Mouse (Mus musculus): ENCODE data around the gene Ccpg1os.

The Ccpg1os gene

GRCm38 (mm10) chr9:72985250-72986220 lies at the start of gene Ccpg1os, which contains the start of gene Ccpg1:
Gene Ccpg1os (minus strand): TSS chr9:72985382.
Gene Ccpg1 (plus strand): TSS chr9:72985429.
- DNase-seq (ENCODE audit: extremely low read depth, low read depth), result peak; percentile 97

- no peak for DNase-seq (ENCODE audit: extremely low read depth, low read depth)
Measured at GRCm38 (mm10) chr9:73033406-73033805, 48.2 kb upstream of the Ccpg1os start.

- DNase-seq (ENCODE audit: extremely low read depth, low read depth), result no peak
Measured at GRCm38 (mm10) chr9:73031421-73031820, 46.2 kb upstream of the Ccpg1os start.

DNA sequence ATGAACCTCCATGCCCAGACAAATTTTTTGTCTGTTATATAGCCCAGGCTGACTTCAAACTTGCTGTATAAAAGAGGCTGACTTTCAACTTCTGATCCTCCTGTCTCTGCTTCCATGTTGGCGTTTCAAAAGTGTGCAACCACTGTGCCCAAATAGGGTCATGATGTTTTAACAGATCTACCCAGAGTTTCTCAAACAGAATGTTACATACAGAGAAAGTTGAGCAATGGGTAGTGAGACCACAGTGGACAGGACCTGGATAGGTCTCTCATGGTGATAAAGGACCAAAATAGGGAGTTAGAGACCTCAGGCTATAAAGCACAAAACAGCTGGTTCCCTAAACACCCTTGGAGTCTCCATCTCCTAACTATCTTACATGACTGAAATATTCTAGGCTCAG lies 45.3 kb upstream of the Ccpg1os start:
- DNase-seq (ENCODE audit: extremely low read depth, low read depth), result no peak

GRCm38 (mm10) chr9:73025818-73026636 lies 40.8 kb upstream of the Ccpg1os start:
- no peak for DNase-seq (ENCODE audit: extremely low read depth, low read depth)

GRCm38 (mm10) chr9:73020566-73021097 lies 35.5 kb upstream of the Ccpg1os start:
- DNase-seq (ENCODE audit: extremely low read depth, low read depth), result no peak

- no peak for DNase-seq (ENCODE audit: extremely low read depth, low read depth)
Measured at GRCm38 (mm10) chr9:73019841-73020240, 34.7 kb upstream of the Ccpg1os start.

- no peak for DNase-seq (ENCODE audit: extremely low read depth, low read depth)
Measured at GRCm38 (mm10) chr9:73014724-73015123, 29.5 kb upstream of the Ccpg1os start.

- DNase-seq (ENCODE audit: extremely low read depth, low read depth), result no peak
Measured at GRCm38 (mm10) chr9:73012629-73013028, 27.4 kb upstream of the Ccpg1os start.

DNA sequence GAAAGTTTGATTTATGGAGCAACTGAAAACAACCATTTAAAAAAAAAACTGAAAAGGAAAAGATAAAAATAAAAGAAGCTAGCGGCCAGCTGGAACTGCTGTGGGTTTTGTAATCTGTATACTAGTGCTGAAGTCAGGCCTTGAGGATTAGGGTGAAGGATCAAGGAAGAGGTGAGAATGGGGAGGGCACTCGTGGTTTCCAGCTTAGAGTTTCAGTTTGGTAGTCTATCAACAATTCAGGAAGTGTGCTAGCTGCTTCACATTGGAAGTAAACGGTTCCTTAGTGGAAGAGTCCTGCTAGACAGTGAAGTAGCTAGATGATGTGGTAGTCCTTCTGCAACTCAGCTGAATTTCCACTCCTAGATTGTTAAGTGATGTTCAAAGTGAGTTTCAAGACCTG lies 23.2 kb upstream of the Ccpg1os start:
- DNase-seq (ENCODE audit: extremely low read depth, low read depth), result no peak

DNA sequence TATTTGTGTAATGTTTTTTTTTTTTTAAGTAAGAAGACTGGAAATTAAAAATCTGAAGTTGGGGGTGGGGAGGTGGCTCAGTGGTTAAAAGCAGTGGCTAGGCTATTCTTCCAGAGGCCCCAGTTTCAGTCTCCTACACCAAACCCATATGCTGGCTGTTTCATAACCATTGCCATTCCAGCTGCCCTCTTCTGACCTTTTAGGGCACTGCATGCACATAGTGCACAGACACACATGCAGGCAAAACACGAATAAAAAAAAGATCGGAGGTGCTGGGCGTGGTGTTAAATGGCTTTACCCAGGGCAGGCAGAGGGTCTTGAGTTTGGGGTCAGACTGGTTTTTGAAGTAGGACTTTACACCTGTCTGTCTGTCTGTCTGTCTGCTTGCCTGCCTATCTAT lies 21.0 kb upstream of the Ccpg1os start:
- DNase-seq (ENCODE audit: extremely low read depth, low read depth), result no peak

DNA sequence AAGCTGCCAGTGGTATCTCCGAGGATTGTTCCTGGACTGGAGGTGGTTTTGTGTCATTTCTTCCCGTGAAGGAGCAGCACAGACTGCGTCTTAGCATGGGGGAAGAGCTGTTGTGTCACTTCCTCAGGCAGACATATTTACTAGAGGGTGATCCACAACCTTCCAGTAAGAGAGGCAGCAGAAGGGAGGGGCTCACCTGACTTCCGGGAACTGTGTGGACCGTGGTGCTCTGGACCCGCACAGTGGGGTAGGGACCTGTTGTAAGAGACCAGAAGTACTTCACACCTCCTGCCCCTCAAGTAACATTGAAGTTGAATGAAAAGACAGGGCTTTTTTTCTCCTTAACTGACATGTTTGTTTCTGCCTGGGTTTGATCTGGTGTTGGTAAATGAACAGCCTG lies 19.9 kb upstream of the Ccpg1os start:
- DNase-seq (ENCODE audit: extremely low read depth, low read depth), result no peak

GRCm38 (mm10) chr9:73004076-73004475 lies 18.9 kb upstream of the Ccpg1os start:
- DNase-seq (ENCODE audit: extremely low read depth, low read depth), result no peak

- no peak for DNase-seq (ENCODE audit: extremely low read depth, low read depth)
Measured at GRCm38 (mm10) chr9:73002177-73002576, 17.0 kb upstream of the Ccpg1os start.

DNA sequence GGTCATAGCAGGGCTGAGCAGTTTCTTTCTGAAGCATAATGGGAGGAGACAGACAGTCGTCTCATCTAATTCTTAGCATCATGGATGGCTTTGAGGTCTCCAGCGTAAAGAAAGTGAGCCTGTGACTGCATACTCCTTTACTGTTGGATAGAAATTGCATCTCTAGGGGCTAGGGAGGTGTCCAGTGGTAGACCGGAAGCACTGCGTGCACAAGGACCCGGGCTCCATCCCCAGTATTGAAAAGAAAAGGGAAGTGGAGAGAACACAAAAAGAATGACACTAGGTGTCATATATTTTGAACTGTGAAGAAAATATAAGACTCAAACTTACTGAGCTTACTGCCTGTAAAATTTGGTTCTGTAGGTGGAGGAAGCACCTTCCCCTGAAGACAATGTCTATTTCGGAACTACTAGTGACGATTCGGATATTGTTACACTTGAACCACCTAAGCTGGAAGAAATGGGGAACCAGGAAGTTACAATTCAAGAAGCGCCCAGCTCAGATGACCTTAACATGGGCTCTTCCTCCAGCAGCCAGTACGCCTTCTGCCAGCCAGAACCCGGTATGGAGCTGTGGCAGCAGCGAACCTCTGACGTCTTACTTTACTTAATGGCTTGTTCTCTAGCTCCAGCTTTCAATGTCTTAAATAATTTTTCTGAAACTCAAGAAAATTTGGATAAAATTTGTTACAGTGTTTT lies 16.3 kb upstream of the Ccpg1os start:
- DNase-seq (ENCODE audit: extremely low read depth, low read depth), result no peak

GRCm38 (mm10) chr9:73000487-73000886 lies 15.3 kb upstream of the Ccpg1os start:
- no peak for DNase-seq (ENCODE audit: extremely low read depth, low read depth)

DNA sequence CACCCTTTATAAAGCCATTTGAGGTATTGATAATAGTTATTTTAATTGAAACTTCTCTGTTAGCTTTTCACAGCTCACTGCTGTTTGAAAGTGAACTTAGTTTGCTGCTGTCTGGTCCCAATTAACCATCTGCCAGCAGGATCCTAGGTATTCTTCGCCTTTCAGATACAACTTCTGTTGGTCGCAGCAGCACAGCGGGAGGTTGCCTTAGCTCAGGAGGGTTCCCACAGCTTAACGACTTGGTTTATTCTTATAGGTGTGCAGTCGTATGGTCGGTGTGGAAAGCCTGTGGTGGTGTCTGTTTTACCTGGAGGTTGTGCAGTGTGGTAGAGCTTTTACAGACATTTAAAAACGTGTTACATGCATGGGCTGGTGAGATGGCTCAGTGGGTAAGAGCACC lies 11.6 kb upstream of the Ccpg1os start:
- no peak for DNase-seq (ENCODE audit: extremely low read depth, low read depth)

- DNase-seq (ENCODE audit: extremely low read depth, low read depth), result no peak
Measured at GRCm38 (mm10) chr9:72996167-72996566, 11.0 kb upstream of the Ccpg1os start.

- DNase-seq (ENCODE audit: extremely low read depth, low read depth), result no peak
Measured at GRCm38 (mm10) chr9:72992576-72992975, 7.4 kb upstream of the Ccpg1os start.

- DNase-seq (ENCODE audit: extremely low read depth, low read depth), result no peak
Measured at GRCm38 (mm10) chr9:72991420-72991819, 6.2 kb upstream of the Ccpg1os start.

DNA sequence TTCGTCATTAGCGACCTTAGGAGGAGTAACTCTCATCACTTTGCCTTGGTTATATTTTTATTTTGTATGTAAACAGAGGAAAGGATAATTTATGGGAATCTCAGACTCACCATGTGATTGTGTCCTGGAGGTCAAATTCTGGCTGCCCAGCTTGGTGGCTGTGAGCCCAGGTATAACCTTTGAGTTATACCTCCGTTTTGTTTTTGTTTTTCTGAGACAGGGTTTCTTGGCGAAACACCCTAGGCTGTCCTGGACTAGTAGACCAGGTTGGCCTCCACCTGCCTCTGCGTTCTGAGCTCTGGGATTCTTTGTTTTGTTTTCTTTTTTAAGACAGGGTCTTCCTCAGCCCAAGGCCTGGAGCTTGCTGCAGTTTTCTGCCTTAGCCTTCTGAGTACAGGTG lies 3.5 kb upstream of the Ccpg1os start:
- no peak for DNase-seq (ENCODE audit: extremely low read depth, low read depth)
